Mouse (Mus musculus): ENCODE results near the gene Slc22a3.

GRCm38 (mm10) chr17:12507654-12508204 is at the start of gene Slc22a3:
- TF ChIP-seq POLR2A (IDR thresholded peaks at IDR 0.05; ENCODE audit: extremely low read depth, insufficient read depth, low read length) (no peak), CTCF (IDR thresholded peaks at IDR 0.05; ENCODE audit: low read depth, low read length) (no peak)
